Mouse (Mus musculus): ENCODE data around the gene Eipr1.

DNA sequence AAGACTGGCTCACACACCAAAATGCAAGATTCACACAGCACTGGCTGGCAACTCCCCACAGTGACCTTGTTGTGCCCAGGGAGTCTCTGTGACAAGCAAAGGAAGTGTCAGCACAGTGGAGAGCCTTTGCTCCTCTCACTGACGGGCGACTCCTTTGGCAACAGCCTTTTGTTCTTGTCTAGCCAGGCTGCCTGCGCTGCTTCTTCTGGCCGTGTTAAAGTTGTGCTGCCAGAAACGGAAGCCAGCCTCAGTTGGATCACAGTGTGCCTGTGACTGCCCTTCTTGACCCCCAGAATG is 108.6 kb downstream of the Eipr1 start:
- TF ChIP-seq TAL1 (IDR thresholded peaks at IDR 0.05; ENCODE audit: low read length) (no peak), GATA1 (IDR thresholded peaks at IDR 0.05; ENCODE audit: low read length) (no peak)
